Mouse (Mus musculus): ENCODE results near the gene Rxra.

Gene Rxra

GRCm38 (mm10) chr2:27690714-27691113 is 14.5 kb downstream of the Rxra start:
- in situ Hi-C loops (cut with MboI; ENCODE audit: low pct_unique_long_range_greater_than_20kb in 1 of 2, low sequenced_read_pairs in 2 of 2, unreplicated experiment in 1 of 2), result no loop called here

- in situ Hi-C loops (cut with MboI; ENCODE audit: low pct_unique_long_range_greater_than_20kb in 1 of 2, low sequenced_read_pairs in 2 of 2, unreplicated experiment in 1 of 2), result no loop called here
Measured at GRCm38 (mm10) chr2:27691139-27691720, 15.0 kb downstream of the Rxra start.

GRCm38 (mm10) chr2:27692608-27693007 is 16.4 kb downstream of the Rxra start:
- in situ Hi-C loops (cut with MboI; ENCODE audit: low pct_unique_long_range_greater_than_20kb in 1 of 2, low sequenced_read_pairs in 2 of 2, unreplicated experiment in 1 of 2), result no loop called here

- in situ Hi-C loops (cut with MboI; ENCODE audit: low pct_unique_long_range_greater_than_20kb in 1 of 2, low sequenced_read_pairs in 2 of 2, unreplicated experiment in 1 of 2), result no loop called here
Measured at GRCm38 (mm10) chr2:27693684-27694083, 17.4 kb downstream of the Rxra start.

- in situ Hi-C loops (cut with MboI; ENCODE audit: low pct_unique_long_range_greater_than_20kb in 1 of 2, low sequenced_read_pairs in 2 of 2, unreplicated experiment in 1 of 2), result no loop called here
Measured at GRCm38 (mm10) chr2:27699574-27699973, 23.3 kb downstream of the Rxra start.

- in situ Hi-C loops (cut with MboI; ENCODE audit: low pct_unique_long_range_greater_than_20kb in 1 of 2, low sequenced_read_pairs in 2 of 2, unreplicated experiment in 1 of 2), result no loop called here
Measured at GRCm38 (mm10) chr2:27702283-27702682, 26.0 kb downstream of the Rxra start.

GRCm38 (mm10) chr2:27702904-27703666 is 26.8 kb downstream of the Rxra start:
- in situ Hi-C loops (cut with MboI; ENCODE audit: low pct_unique_long_range_greater_than_20kb in 1 of 2, low sequenced_read_pairs in 2 of 2, unreplicated experiment in 1 of 2), result no loop called here

- in situ Hi-C loops (cut with MboI; ENCODE audit: low pct_unique_long_range_greater_than_20kb in 1 of 2, low sequenced_read_pairs in 2 of 2, unreplicated experiment in 1 of 2), result no loop called here
Measured at GRCm38 (mm10) chr2:27703852-27704640, 27.8 kb downstream of the Rxra start.

GRCm38 (mm10) chr2:27704641-27705040 is 28.4 kb downstream of the Rxra start:
- in situ Hi-C loops (cut with MboI; ENCODE audit: low pct_unique_long_range_greater_than_20kb in 1 of 2, low sequenced_read_pairs in 2 of 2, unreplicated experiment in 1 of 2), result no loop called here

GRCm38 (mm10) chr2:27710871-27711382 is 34.7 kb downstream of the Rxra start:
- in situ Hi-C loops (cut with MboI; ENCODE audit: low pct_unique_long_range_greater_than_20kb in 1 of 2, low sequenced_read_pairs in 2 of 2, unreplicated experiment in 1 of 2), result no loop called here

- in situ Hi-C loops (cut with MboI; ENCODE audit: low pct_unique_long_range_greater_than_20kb in 1 of 2, low sequenced_read_pairs in 2 of 2, unreplicated experiment in 1 of 2), result no loop called here
Measured at GRCm38 (mm10) chr2:27712626-27713025, 36.4 kb downstream of the Rxra start.

GRCm38 (mm10) chr2:27713378-27713777 is 37.1 kb downstream of the Rxra start:
- in situ Hi-C loops (cut with MboI; ENCODE audit: low pct_unique_long_range_greater_than_20kb in 1 of 2, low sequenced_read_pairs in 2 of 2, unreplicated experiment in 1 of 2), result no loop called here

GRCm38 (mm10) chr2:27714131-27714530 is 37.9 kb downstream of the Rxra start:
- in situ Hi-C loops (cut with MboI; ENCODE audit: low pct_unique_long_range_greater_than_20kb in 1 of 2, low sequenced_read_pairs in 2 of 2, unreplicated experiment in 1 of 2), result no loop called here

- in situ Hi-C loops (cut with MboI; ENCODE audit: low pct_unique_long_range_greater_than_20kb in 1 of 2, low sequenced_read_pairs in 2 of 2, unreplicated experiment in 1 of 2), result no loop called here
Measured at GRCm38 (mm10) chr2:27715221-27715620, 39.0 kb downstream of the Rxra start.

- in situ Hi-C loops (cut with MboI; ENCODE audit: low pct_unique_long_range_greater_than_20kb in 1 of 2, low sequenced_read_pairs in 2 of 2, unreplicated experiment in 1 of 2), result no loop called here
Measured at GRCm38 (mm10) chr2:27716339-27716738, 40.1 kb downstream of the Rxra start.

GRCm38 (mm10) chr2:27718191-27718590 is 42.0 kb downstream of the Rxra start:
- in situ Hi-C loops (cut with MboI; ENCODE audit: low pct_unique_long_range_greater_than_20kb in 1 of 2, low sequenced_read_pairs in 2 of 2, unreplicated experiment in 1 of 2), result no loop called here

- in situ Hi-C loops (cut with MboI; ENCODE audit: low pct_unique_long_range_greater_than_20kb in 1 of 2, low sequenced_read_pairs in 2 of 2, unreplicated experiment in 1 of 2), result no loop called here
Measured at GRCm38 (mm10) chr2:27719601-27720000, 43.4 kb downstream of the Rxra start.

- in situ Hi-C loops (cut with MboI; ENCODE audit: low pct_unique_long_range_greater_than_20kb in 1 of 2, low sequenced_read_pairs in 2 of 2, unreplicated experiment in 1 of 2), result no loop called here
Measured at GRCm38 (mm10) chr2:27721611-27722010, 45.4 kb downstream of the Rxra start.

- in situ Hi-C loops (cut with MboI; ENCODE audit: low pct_unique_long_range_greater_than_20kb in 1 of 2, low sequenced_read_pairs in 2 of 2, unreplicated experiment in 1 of 2), result no loop called here
Measured at GRCm38 (mm10) chr2:27724729-27725316, 48.6 kb downstream of the Rxra start.
